Mouse (Mus musculus): ENCODE measurements around the gene Fcrlb. TPM values are rescaled to one million over a fixed set of nuclear protein-coding genes. Genes with fewer than 3 reads are reported as not detected.

Fcrlb gene
- polyA plus RNA-seq, 1 experiment: not detected

DNA sequence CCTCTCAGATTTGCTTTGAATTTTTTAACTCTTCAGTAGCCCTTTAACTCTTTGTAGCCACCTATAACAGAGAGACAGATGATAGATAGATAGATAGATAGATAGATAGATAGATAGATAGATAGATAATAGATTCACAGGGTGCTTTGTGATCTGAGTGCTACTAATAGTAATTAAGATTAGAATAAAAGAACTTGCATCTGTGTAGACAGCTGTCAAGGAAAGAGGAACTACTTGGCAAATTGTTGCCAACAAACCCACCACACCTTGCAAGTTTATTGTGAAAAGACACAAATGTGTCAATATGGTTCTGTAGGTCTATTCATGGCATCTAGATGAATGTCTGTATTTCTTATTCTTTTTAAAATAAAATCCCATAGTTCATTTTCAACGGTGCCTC, 21.2 kb upstream of the Fcrlb start:
- TF ChIP-seq POLR2A (IDR thresholded peaks at IDR 0.05; ENCODE audit: borderline replicate concordance, low read depth, low read length) (no peak), CTCF (IDR thresholded peaks at IDR 0.05; ENCODE audit: low read depth, low read length) (no peak)
- Histone ChIP-seq H3K4me3 (ENCODE audit: insufficient read depth, low read length) (no peak overlapping the region), H3K27ac (ENCODE audit: insufficient read depth, low read depth, low read length) (peak overlapping the region; percentile 90), H3K4me1 (ENCODE audit: control insufficient read depth, insufficient read depth, low read length) (peaks cover 33% of the 10 kb centered on the region)

DNA sequence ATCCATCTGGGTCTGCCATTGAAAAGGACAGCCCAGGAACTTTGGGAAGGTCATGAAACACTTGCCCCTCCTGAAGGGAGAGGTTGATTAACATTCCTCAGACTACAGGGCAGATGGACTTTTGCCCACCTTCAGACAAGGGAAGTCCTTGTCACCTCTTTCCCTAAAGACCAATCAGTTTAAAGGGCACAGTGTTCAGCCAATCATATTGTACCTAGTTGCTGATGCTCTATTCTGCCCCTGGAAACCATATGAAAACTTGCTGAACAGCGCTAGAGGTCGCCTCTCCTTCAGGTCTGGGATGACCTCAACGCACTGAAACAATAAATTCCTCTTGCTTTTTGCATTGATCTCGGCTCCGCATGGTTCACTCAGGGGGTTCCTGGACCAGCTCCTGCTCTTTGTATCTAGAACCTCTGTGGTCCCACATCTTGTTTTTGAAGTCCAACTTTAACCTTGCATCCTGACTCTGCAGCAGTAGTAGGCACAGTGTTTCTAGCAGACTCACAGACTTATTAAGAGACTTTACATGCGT, 20.7 kb upstream of the Fcrlb start:
- H3K4me3 ChIP-seq (ENCODE audit: insufficient read depth, low read length): no peak overlapping the region
- no peak overlapping the region for H3K27ac ChIP-seq (ENCODE audit: insufficient read depth, low read depth, low read length)
- TF ChIP-seq POLR2A (IDR thresholded peaks at IDR 0.05; ENCODE audit: borderline replicate concordance, low read depth, low read length) (no peak), CTCF (IDR thresholded peaks at IDR 0.05; ENCODE audit: low read depth, low read length) (no peak)
- H3K4me1 ChIP-seq (ENCODE audit: control insufficient read depth, insufficient read depth, low read length): peaks cover 29% of the 10 kb centered on the region

DNA sequence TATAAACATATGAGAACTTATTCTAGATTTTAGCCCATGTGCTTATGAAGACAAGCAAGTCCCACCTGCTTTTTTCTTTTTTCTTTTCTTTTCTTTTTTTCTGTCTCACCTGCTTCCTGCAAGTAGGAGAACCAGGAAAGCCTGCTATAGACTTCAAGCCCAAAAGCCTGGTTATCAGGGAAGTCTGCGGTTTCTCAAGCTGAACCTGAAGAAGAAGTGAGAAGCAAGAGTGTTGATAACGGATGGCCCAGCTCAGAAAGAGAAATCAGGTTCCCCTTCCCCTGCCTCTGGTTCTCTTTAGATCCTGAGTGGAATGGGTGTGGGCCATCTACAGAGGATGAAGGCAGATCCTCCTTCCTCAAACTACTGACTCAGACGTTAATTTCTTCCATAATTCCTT, 19.3 kb upstream of the Fcrlb start:
- Histone ChIP-seq H3K4me3 (ENCODE audit: insufficient read depth, low read length) (no peak overlapping the region), H3K4me1 (ENCODE audit: control insufficient read depth, insufficient read depth, low read length) (peaks cover 27% of the 10 kb centered on the region), H3K27ac (ENCODE audit: insufficient read depth, low read depth, low read length) (no peak overlapping the region; the same call in 1 of the 2 replicates)
- no peak for TF ChIP-seq CTCF (IDR thresholded peaks at IDR 0.05; ENCODE audit: low read depth, low read length)

DNA sequence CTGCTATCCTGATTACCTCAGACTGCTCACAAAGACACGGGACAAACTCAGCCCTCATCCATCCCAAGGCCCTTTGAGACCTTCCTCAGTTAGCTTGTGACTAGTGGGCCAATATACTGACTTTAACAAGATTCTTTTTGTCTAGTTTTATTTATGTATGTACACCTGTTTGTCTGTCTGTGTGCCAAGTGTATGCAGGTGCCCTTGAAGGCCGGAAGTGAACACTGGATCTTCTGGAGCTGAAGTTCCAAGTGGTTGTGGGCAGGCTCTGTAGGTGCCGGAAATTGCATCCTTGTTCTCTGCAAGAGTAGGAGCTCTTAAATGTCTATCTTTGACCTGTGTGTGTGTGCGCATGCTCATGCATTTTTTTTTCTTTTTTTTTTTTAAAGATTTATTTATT, 16.5 kb upstream of the Fcrlb start:
- peaks cover 19% of the 10 kb centered on the region for H3K4me1 ChIP-seq (ENCODE audit: control insufficient read depth, insufficient read depth, low read length)
- H3K4me3 ChIP-seq (ENCODE audit: insufficient read depth, low read length): no peak overlapping the region
- TF ChIP-seq POLR2A (IDR thresholded peaks at IDR 0.05; ENCODE audit: borderline replicate concordance, low read depth, low read length): no peak
- no peak for TF ChIP-seq CTCF (IDR thresholded peaks at IDR 0.05; ENCODE audit: low read depth, low read length)
- no peak overlapping the region for H3K27ac ChIP-seq (ENCODE audit: insufficient read depth, low read depth, low read length)

DNA sequence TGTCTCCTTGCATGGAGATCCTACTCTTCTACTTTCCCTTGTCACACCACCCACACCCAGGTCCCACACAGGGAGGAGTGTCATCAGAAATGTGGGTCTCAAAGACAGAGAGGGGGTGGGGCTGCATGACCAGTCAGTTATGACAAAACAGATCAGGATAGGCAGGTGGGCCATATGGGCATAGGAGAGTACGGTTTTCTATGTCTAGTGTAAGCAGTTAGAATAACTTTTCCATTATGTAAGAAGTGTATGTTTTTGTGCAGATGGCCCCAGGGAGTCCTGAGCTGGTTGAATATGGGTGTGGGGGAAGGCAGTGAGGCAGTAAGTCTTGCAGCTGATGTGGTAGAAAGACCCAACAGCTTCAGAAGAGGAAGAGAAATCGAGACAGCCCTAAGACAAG, 15.7 kb upstream of the Fcrlb start:
- no peak overlapping the region for H3K4me3 ChIP-seq (ENCODE audit: insufficient read depth, low read length)
- peaks cover 16% of the 10 kb centered on the region for H3K4me1 ChIP-seq (ENCODE audit: control insufficient read depth, insufficient read depth, low read length)
- H3K27ac ChIP-seq (ENCODE audit: insufficient read depth, low read depth, low read length): no peak overlapping the region
- no peak for TF ChIP-seq POLR2A (IDR thresholded peaks at IDR 0.05; ENCODE audit: borderline replicate concordance, low read depth, low read length)
- no peak for TF ChIP-seq CTCF (IDR thresholded peaks at IDR 0.05; ENCODE audit: low read depth, low read length)

DNA sequence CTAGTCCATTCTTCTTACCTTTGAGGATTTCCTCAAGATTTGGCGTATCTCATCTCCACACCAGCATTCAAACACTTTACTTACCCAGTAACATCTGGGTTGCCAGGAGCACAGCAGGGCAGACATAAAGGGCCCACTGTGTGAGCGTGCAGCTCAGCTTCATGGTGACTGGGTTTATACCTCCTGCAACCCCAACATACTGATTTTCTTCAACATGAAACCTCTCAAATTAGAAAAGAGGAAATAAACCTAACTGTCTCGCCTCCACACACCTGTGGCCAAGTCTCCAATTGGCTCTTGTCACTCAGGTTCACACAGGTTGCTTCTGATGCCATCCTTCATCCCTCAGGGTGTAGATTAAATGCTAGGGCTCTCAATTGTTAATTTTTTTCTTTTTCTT, 14.6 kb upstream of the Fcrlb start, which contains the start of gene Fcrla:
Fcrla (minus strand) TSS at position 206 of the 400 bp plus-strand sequence.
- H3K27ac ChIP-seq (ENCODE audit: insufficient read depth, low read depth, low read length): no peak within 1 kb of the TSS

DNA sequence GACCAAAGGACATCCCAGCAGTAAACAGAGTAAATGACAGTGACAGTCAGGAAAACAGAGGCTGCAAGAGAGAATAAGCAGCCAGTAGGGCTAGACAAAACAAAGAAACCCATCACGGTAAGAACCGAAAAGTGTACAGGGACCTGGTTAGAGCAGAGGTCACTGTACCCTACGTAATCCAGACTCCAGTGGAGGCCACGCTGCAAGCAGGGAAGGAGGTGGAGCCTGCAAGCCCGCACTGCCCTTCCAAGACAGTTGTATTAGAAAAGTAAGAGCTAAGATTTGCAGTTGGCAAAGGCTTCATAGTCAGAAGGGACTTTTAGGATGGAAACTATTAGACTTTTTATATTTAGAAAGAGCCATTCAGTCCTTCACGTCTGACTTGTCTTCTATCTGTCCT, 14.2 kb upstream of the Fcrlb start:
- H3K27ac ChIP-seq (ENCODE audit: insufficient read depth, low read depth, low read length): no peak overlapping the region
- H3K4me3 ChIP-seq (ENCODE audit: insufficient read depth, low read length): no peak overlapping the region
- TF ChIP-seq POLR2A (IDR thresholded peaks at IDR 0.05; ENCODE audit: borderline replicate concordance, low read depth, low read length) (no peak), CTCF (IDR thresholded peaks at IDR 0.05; ENCODE audit: low read depth, low read length) (no peak)
- peaks cover 7% of the 10 kb centered on the region for H3K4me1 ChIP-seq (ENCODE audit: control insufficient read depth, insufficient read depth, low read length)

More for the DNA sequence above, 14.6 kb upstream of the Fcrlb start, which contains the start of gene Fcrla:
- Histone ChIP-seq H3K4me3 (ENCODE audit: insufficient read depth, low read length) (no peak within 1 kb of the TSS), H3K4me1 (ENCODE audit: control insufficient read depth, insufficient read depth, low read length) (peaks cover 12% of the 10 kb centered on the region)
- TF ChIP-seq CTCF (IDR thresholded peaks at IDR 0.05; ENCODE audit: low read depth, low read length) (no peak), POLR2A (IDR thresholded peaks at IDR 0.05; ENCODE audit: borderline replicate concordance, low read depth, low read length) (no peak)

DNA sequence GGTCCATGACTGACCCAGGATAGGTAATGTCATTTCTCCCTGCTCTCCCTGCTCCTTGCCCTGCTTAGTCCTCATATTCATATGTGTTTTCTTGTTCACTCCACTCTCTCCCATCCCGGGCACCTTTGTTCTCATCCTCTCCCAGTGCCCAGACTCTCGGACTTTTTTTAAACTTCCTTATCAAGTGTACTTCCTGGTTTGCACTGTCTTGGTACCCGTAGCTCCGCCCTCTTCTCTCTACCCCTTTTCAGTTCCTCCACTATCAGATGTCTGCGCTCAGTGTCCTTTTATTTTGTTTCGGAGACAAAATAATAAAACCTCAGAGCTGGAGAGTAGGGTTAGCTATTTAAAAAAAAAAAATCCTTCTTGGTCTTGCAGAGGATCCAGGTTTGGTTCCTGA, 11.7 kb upstream of the Fcrlb start:
- H3K4me1 ChIP-seq (ENCODE audit: control insufficient read depth, insufficient read depth, low read length): peaks cover 8% of the 10 kb centered on the region
- no peak overlapping the region for H3K27ac ChIP-seq (ENCODE audit: insufficient read depth, low read depth, low read length)
- TF ChIP-seq POLR2A (IDR thresholded peaks at IDR 0.05; ENCODE audit: borderline replicate concordance, low read depth, low read length) (no peak), CTCF (IDR thresholded peaks at IDR 0.05; ENCODE audit: low read depth, low read length) (no peak)
- H3K4me3 ChIP-seq (ENCODE audit: insufficient read depth, low read length): peak overlapping the region; percentile 41

DNA sequence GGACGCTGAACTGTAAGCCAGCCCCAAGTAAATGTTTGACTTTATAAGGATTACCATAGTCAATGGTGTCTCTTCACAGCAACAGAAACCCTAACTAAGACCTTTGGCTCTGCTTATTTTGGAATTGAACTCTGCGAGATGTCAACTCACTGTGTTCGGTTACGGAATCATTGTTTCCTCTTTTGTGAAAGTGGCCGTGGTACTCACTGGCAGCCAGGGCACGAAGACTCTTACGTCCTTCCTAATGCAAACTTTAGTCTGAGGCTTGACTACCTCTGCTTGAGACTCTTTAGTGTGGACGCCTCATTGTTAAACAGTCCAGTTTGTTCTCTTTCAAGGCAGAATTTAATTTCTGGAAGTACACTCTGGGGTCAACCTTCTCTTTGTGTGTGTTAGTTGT, 6.6 kb upstream of the Fcrlb start:
- H3K27ac ChIP-seq (ENCODE audit: insufficient read depth, low read depth, low read length): no peak overlapping the region
- no peak for TF ChIP-seq POLR2A (IDR thresholded peaks at IDR 0.05; ENCODE audit: borderline replicate concordance, low read depth, low read length)
- no peak for TF ChIP-seq CTCF (IDR thresholded peaks at IDR 0.05; ENCODE audit: low read depth, low read length)
- peaks cover 10% of the 10 kb centered on the region for H3K4me1 ChIP-seq (ENCODE audit: control insufficient read depth, insufficient read depth, low read length)
- H3K4me3 ChIP-seq (ENCODE audit: insufficient read depth, low read length): no peak overlapping the region

DNA sequence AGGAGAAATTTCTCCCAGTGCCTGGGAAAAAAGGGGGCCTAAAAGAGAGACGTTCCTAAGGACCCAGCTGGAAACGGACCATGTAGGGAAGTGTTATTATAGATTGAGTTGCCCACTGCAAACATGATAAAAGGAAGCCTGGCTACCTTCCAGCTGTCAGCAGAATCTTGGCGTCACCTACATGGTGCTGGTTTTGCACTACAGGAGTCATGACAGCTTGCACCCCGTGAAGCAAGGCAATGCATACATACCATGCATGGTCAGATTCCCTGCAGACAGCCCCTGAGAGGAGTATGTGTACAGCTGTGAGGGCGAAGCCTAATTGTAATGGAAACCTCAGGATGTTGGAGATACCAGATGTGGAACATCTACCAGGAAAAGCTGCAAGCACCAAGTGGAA, 2.9 kb upstream of the Fcrlb start:
- Histone ChIP-seq H3K4me3 (ENCODE audit: insufficient read depth, low read length) (no peak overlapping the region), H3K27ac (ENCODE audit: insufficient read depth, low read depth, low read length) (no peak overlapping the region), H3K4me1 (ENCODE audit: control insufficient read depth, insufficient read depth, low read length) (peaks cover 26% of the 10 kb centered on the region)
- TF ChIP-seq CTCF (IDR thresholded peaks at IDR 0.05; ENCODE audit: low read depth, low read length) (no peak), POLR2A (IDR thresholded peaks at IDR 0.05; ENCODE audit: borderline replicate concordance, low read depth, low read length) (no peak)
